Comparison of ENCODE assay signal across 27 mouse cellular contexts in genomic region chr16:93826054-93826453, GRCm38 (mm10).
"Had no signal": no experiment of that assay in that cellular context is flagged by ENCODE, and none has a peak within 500 bp of the region (broad histone marks: within the 10 kb centered on the region; RNA-seq: fewer than 3 reads in every experiment).

No protein-coding gene starts in this region.

- H3K36me3 ChIP-seq: heart, embryonic 12.5 days; hindbrain, embryonic 12.5 days; kidney, embryonic 15.5 days; limb, embryonic 10.5 days; limb, embryonic 12.5 days; liver, embryonic 13.5 days; liver, embryonic 15.5 days had no signal

- H3K4me2 ChIP-seq: heart, embryonic 12.5 days; hindbrain, embryonic 12.5 days; hindbrain, embryonic 14.5 days; kidney, embryonic 15.5 days; limb, embryonic 12.5 days; liver, embryonic 11.5 days; liver, embryonic 13.5 days; liver, embryonic 15.5 days had no signal

- H3K4me3 ChIP-seq: gastrocnemius, adult 2 months; heart, embryonic 10.5 days; heart, embryonic 12.5 days; hindbrain, embryonic 12.5 days; kidney, embryonic 15.5 days; left cerebral cortex, adult 2 months; limb, embryonic 10.5 days; limb, embryonic 12.5 days; liver, embryonic 13.5 days; liver, embryonic 15.5 days had no signal

- H3K27me3 ChIP-seq: heart, embryonic 12.5 days; hindbrain, embryonic 12.5 days; kidney, embryonic 15.5 days; liver, embryonic 13.5 days had no signal

- ATAC-seq: hindbrain, embryonic 16.5 days; intestine, embryonic 16.5 days; liver, postnatal 0 days had no signal

- H3K9me3 ChIP-seq: limb, embryonic 10.5 days; liver, embryonic 13.5 days; liver, embryonic 15.5 days had no signal

- DNase-seq: gastrocnemius, adult 2 months; gastrocnemius, postnatal 10 days; gastrocnemius, postnatal 25 days; heart, adult 18-20 months; heart, postnatal 10 days; kidney, adult 11 months; kidney, adult 2 months; kidney, adult 9 months; kidney, postnatal 14 days; kidney, postnatal 36 days; layer of hippocampus, adult 9-11 months; liver; liver, embryonic 13.5 days; liver, postnatal 0 days had no signal

- H3K9ac ChIP-seq: heart, embryonic 12.5 days; hindbrain, embryonic 12.5 days; hindbrain, embryonic 14.5 days; kidney, embryonic 15.5 days; limb, embryonic 12.5 days; liver, embryonic 13.5 days; liver, embryonic 15.5 days; liver, postnatal 0 days had no signal

- H3K4me1 ChIP-seq: heart, embryonic 10.5 days; heart, embryonic 12.5 days; hindbrain, embryonic 12.5 days; limb, embryonic 10.5 days; limb, embryonic 12.5 days; liver, embryonic 15.5 days had no signal

- H3K27ac ChIP-seq: gastrocnemius, adult 2 months; heart, embryonic 10.5 days; hindbrain, embryonic 12.5 days; hindbrain, embryonic 14.5 days; kidney, embryonic 15.5 days; kidney, postnatal 0 days; left cerebral cortex, adult 2 months; limb, embryonic 10.5 days; limb, embryonic 12.5 days; liver, embryonic 13.5 days; liver, embryonic 15.5 days had no signal
